Mouse (Mus musculus) heart, adult 9 months (tissue): Measurements from ENCODE around the gene Snx6.
"Not testable (repeated sequence)": the region's sequence is repeated elsewhere in the genome, so short reads cannot be mapped to it uniquely, and the experiment has no call there.

Source experiments
- DNase-seq, 2 experiments: peaks; one replicate each; pipeline ENCODE4 v3.0.0; 2022; ENCODE audit warnings: low spot score in 2 of 2

Gene Snx6

GRCm38 (mm10) chr12:54803531-54803930, 8.0 kb upstream of the Snx6 start:
- DNase-seq: no peak

GRCm38 (mm10) chr12:54796516-54797195, 1.2 kb upstream of the Snx6 start:
- DNase-seq: no peak

- DNase-seq: no peak
Observed at GRCm38 (mm10) chr12:54794392-54794791, 1.1 kb downstream of the Snx6 start.

- DNase-seq: no peak
Observed at GRCm38 (mm10) chr12:54791465-54791864, 4.0 kb downstream of the Snx6 start.

GRCm38 (mm10) chr12:54789346-54790143, 6.0 kb downstream of the Snx6 start:
- peak; percentile 70 to 74 for DNase-seq

GRCm38 (mm10) chr12:54763624-54764023, 31.9 kb downstream of the Snx6 start:
- DNase-seq: no peak

GRCm38 (mm10) chr12:54760676-54761075, 34.8 kb downstream of the Snx6 start:
- DNase-seq: no peak

- no peak for DNase-seq
Observed at GRCm38 (mm10) chr12:54758846-54759245, 36.7 kb downstream of the Snx6 start.

- DNase-seq: no peak
Observed at GRCm38 (mm10) chr12:54748647-54749046, 46.9 kb downstream of the Snx6 start.

GRCm38 (mm10) chr12:54738661-54739243, 56.8 kb downstream of the Snx6 start:
- DNase-seq: peak; percentile 15 to 24

GRCm38 (mm10) chr12:54737891-54738660, 57.4 kb downstream of the Snx6 start:
- not testable (repeated sequence) for DNase-seq

- not testable (repeated sequence) for DNase-seq
Observed at GRCm38 (mm10) chr12:54734307-54735131, 61.0 kb downstream of the Snx6 start.

GRCm38 (mm10) chr12:54729140-54730059, 66.1 kb downstream of the Snx6 start:
- not testable (repeated sequence) for DNase-seq

- not testable (repeated sequence) for DNase-seq
Observed at GRCm38 (mm10) chr12:54718871-54719786, 76.4 kb downstream of the Snx6 start.

GRCm38 (mm10) chr12:54717516-54717915, 78.0 kb downstream of the Snx6 start:
- DNase-seq: peak in 1 of 2 experiments; percentile 0

GRCm38 (mm10) chr12:54713822-54714626, 81.5 kb downstream of the Snx6 start:
- peak; percentile 60 to 81 for DNase-seq

GRCm38 (mm10) chr12:54710494-54710879, 85.0 kb downstream of the Snx6 start:
- DNase-seq: peak in 1 of 2 experiments; percentile 28
